Mouse (Mus musculus) lung, postnatal 0 days (tissue): ENCODE measurements around the gene Psme4. TPM values are rescaled to one million over a fixed set of nuclear protein-coding genes. Genes with fewer than 3 reads are reported as not detected.

ENCODE experiments used
- ATAC-seq: fragments of 200-750 bp; cut with Nextera tagmentation; 2 replicates; pipeline ENCODE4 v1.8.0; 2017; ENCODE audit warnings: moderate library complexity
- DNase-seq: peaks from one replicate; pipeline ENCODE4 v3.0.0-alpha.2; 2016; ENCODE audit warnings: low spot score
- H3K27ac ChIP-seq: fragments of 300-500 bp; sonication (generic); 2 replicates; pipeline ENCODE4 v1.5.1; 2014; ENCODE audit warnings: antibody characterized with exemption, mild to moderate bottlenecking, low read length, mixed read lengths
- H3K27me3 ChIP-seq: fragments of 300-500 bp; sonication (generic); replicated peaks from 2 replicates; pipeline ENCODE4 v1.6.1; 2014; ENCODE audit warnings: low read length, mixed read lengths; ENCODE audit not compliant: insufficient read depth
- H3K36me3 ChIP-seq: fragments of 300-500 bp; sonication (generic); 2 replicates; pipeline ENCODE4 v1.6.1; 2014; ENCODE audit warnings: low read length, mixed read lengths; ENCODE audit not compliant: insufficient read depth
- H3K4me1 ChIP-seq: fragments of 300-500 bp; sonication (generic); 2 replicates; pipeline ENCODE4 v1.6.1; 2014; ENCODE audit warnings: antibody characterized with exemption, low read depth, low read length, mixed read lengths; ENCODE audit not compliant: insufficient read depth
- H3K4me2 ChIP-seq: fragments of 300-500 bp; sonication (generic); replicated peaks from 2 replicates; pipeline ENCODE4 v1.6.1; 2014; ENCODE audit warnings: low read depth, mild to moderate bottlenecking, low read length, moderate library complexity, mixed read lengths
- H3K4me3 ChIP-seq: fragments of 300-500 bp; sonication (generic); 2 replicates; pipeline ENCODE4 v1.5.1; 2014; ENCODE audit warnings: low read depth, low read length
- H3K9ac ChIP-seq: fragments of 300-500 bp; sonication (generic); replicated peaks from 2 replicates; pipeline ENCODE4 v1.6.1; 2014; ENCODE audit warnings: low read depth, mild to moderate bottlenecking
- H3K9me3 ChIP-seq: fragments of 300-500 bp; sonication (generic); 2 replicates; pipeline ENCODE4 v1.6.1; 2016; ENCODE audit warnings: low read length, mixed read lengths
- CTCF ChIP-seq: IDR thresholded peaks from 2 replicates; pipeline ENCODE4 v1.5.1; 2016; ENCODE audit warnings: antibody characterized with exemption, mild to moderate bottlenecking
- EP300 ChIP-seq: IDR thresholded peaks from 2 replicates; pipeline ENCODE4 v1.6.1; 2016; ENCODE audit warnings: antibody characterized with exemption, mild to moderate bottlenecking, control low read depth
- whole genome bisulfite sequencing: fragments of 180-500 bp; shearing (Covaris S2); extraction: QIAGEN DNeasy Blood & Tissue Kit; methylation state at CpG from one replicate; pipeline ENCODE4 v1.1.7; 2014; 5-methylcytosine and 5-hydroxymethylcytosine counted together
- polyA plus RNA-seq: library from polyadenylated mRNA; unstranded; fragments of >200 nt; fragmentation: Nextera tagmentation; extraction: Ambion mirVana; gene quantifications from 2 replicates; pipeline ENCODE4 v1.2.1, GENCODE M21; 2015

Gene Psme4
- polyA plus RNA-seq, result 14.3 and 14.6 TPM in 2 replicates

DNA sequence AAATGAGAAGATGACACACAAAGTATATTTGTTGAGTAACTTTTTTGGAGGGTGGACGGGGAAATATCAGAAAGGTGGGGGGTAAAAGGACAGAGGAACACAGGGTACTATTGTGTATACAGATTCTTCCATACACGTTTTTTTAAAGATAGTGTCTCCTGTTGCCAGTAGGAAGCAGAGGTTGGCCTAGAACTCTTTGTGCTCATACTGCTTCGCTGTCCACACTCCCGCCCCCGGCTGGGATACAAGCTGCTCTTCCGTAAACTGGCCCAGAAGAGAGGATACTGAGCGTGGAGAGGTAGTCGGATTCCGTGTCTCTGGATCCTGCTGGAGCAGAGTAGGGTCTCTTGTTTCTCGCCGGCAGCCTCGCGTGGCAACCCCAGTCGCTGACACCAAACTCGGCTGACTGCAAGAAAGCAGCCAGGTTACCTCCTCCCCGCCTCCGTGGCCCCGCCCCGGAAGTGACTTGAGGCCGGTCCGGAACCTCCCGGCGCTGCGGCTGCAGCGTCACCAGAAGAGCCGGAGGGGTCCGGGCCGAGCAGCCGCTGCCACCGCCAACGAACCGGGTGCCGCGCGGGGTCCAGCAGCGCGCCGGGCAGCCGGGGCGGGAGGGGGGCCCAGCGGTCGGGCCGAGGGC, at the start of gene Psme4:
Gene Psme4, plus strand, starts transcription at position 460 of the 637 bp plus-strand sequence.
- DNase-seq (peak; percentile 97), ATAC-seq (peak; percentile 98)
- Histone ChIP-seq H3K9ac (peak within 1 kb of the TSS; percentile 94), H3K9me3 (no peaks in the 10 kb centered on the region), H3K27me3 (no peaks in the 10 kb centered on the region), H3K36me3 (no peaks in the 10 kb centered on the region), H3K4me1 (0 out of 2 replicates have a peak, but pooled peaks cover 4% of the 10 kb centered on the region), H3K27ac (peak within 1 kb of the TSS; percentile 98), H3K4me2 (peak within 1 kb of the TSS; percentile 81), H3K4me3 (peak within 1 kb of the TSS; percentile 96)
- 2% methylated on average over 34 of the region's 43 CpGs for WGBS
- no peak for TF ChIP-seq CTCF
- 0 out of 2 replicates have a peak, but pooled peaks have one; percentile 10 for TF ChIP-seq EP300

GRCm38 (mm10) chr11:30723438-30723837, 48.1 kb upstream of the Psme4 start:
- H3K4me3 ChIP-seq, result no peak overlapping the region
- H3K36me3 ChIP-seq, result no peaks in the 10 kb centered on the region
- TF ChIP-seq EP300, result no peak
- TF ChIP-seq CTCF, result no peak
- ATAC-seq (no peak), DNase-seq (no peak)
- H3K9ac ChIP-seq, result no peak overlapping the region
- WGBS, result 49% methylated on average over 5 of the region's 5 CpGs
- H3K27me3 ChIP-seq, result no peaks in the 10 kb centered on the region
- no peaks in the 10 kb centered on the region for H3K4me1 ChIP-seq
- H3K9me3 ChIP-seq, result no peaks in the 10 kb centered on the region
- no peak overlapping the region for H3K27ac ChIP-seq
- H3K4me2 ChIP-seq, result no peak overlapping the region

DNA sequence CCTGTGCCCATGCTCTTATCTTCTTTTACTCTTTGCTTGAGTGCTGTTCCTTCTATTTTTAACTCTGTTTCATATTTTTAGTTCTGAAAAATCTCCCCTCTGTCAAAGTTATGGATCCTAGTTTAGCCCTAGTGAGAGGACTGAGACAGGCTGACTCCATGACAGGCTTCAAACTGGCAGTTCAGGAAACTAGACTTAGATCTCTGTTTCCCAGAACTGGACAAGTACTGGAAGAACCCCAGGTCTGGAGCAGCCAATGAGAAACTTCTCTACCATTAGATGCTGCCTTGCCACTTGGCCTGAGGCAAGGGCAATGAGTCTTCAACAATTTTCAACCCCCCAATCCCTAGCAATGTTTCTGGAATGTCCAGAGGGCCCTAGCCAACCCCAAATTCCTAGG, 40.8 kb upstream of the Psme4 start:
- Histone ChIP-seq H3K4me1 (no peaks in the 10 kb centered on the region), H3K36me3 (no peaks in the 10 kb centered on the region), H3K4me2 (no peak overlapping the region), H3K9me3 (no peaks in the 10 kb centered on the region), H3K4me3 (no peak overlapping the region), H3K27ac (no peak overlapping the region), H3K9ac (no peak overlapping the region), H3K27me3 (no peaks in the 10 kb centered on the region)
- ATAC-seq (no peak), DNase-seq (no peak)
- no peak for TF ChIP-seq CTCF
- TF ChIP-seq EP300, result no peak

DNA sequence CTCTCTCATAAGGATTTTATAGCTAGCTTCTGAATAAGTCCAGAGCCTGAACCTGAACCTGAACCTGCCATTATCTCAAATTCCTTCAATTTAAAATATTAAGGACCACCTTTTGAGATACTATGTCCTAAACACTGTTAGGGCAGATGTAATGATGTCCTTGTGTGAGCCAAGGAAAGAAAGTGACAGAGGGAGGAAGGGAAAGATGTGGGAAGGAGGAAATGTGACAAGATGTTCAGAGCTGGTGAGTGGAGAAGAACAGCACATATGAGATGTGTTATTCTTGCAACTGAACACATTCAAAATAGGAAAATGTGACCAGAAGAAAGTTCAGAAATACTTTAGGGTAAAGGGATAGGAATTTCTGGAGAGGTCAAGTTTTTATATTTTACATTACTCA, 38.1 kb upstream of the Psme4 start:
- no peak for ATAC-seq
- no peak for TF ChIP-seq EP300
- no peak for TF ChIP-seq CTCF
- no peak overlapping the region for H3K4me2 ChIP-seq
- DNase-seq, result no peak
- H3K27me3 ChIP-seq, result no peaks in the 10 kb centered on the region
- no peak overlapping the region for H3K4me3 ChIP-seq
- no peak overlapping the region for H3K9ac ChIP-seq
- no peaks in the 10 kb centered on the region for H3K4me1 ChIP-seq
- no peaks in the 10 kb centered on the region for H3K36me3 ChIP-seq
- H3K27ac ChIP-seq, result no peak overlapping the region
- H3K9me3 ChIP-seq, result no peaks in the 10 kb centered on the region

DNA sequence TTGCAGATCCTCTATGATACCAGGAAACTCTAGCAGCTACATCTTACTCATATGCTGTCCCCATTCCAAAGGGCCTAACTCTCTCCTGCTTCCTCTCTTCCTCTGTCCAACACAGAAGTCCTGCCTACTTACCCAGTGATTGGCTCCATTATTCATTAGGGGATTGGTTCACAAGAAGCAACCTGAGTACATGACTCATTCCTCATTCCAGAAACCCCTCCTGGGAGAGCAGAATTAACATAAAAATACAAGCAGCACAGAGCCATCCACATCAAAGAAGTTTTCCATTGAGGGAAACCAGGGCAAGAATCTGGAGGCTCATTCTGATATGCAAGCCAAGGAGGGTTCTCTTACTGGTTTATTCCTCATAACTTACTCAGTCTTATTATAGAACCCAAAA, 27.5 kb upstream of the Psme4 start:
- ATAC-seq, result no peak
- Histone ChIP-seq H3K36me3 (no peaks in the 10 kb centered on the region), H3K4me2 (no peak overlapping the region), H3K4me1 (no peaks in the 10 kb centered on the region), H3K27me3 (no peaks in the 10 kb centered on the region), H3K27ac (no peak overlapping the region), H3K4me3 (no peak overlapping the region), H3K9ac (no peak overlapping the region), H3K9me3 (no peaks in the 10 kb centered on the region)
- TF ChIP-seq CTCF (no peak), EP300 (no peak)
- DNase-seq, result no peak

DNA sequence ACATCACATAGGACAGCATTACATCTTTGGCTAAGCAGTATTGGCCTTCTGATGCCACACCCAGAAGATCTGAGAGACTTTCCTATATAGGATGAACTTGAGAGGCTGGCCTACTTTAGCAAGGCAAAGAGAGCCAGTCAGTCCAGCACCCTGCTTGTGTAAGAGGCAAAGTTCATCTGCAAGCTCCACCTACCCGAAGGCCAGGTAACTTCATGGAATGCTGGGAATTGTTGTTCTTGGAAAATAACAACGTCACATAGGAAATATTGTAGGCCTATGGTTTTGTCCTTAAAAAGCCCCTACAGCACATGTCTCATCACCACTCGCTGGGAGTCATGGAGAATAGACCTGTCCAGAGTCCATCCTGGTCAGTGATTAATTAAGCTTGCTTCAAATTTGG, 22.6 kb upstream of the Psme4 start:
- Histone ChIP-seq H3K4me1 (no peaks in the 10 kb centered on the region), H3K9ac (no peak overlapping the region), H3K36me3 (no peaks in the 10 kb centered on the region), H3K4me2 (no peak overlapping the region), H3K9me3 (no peaks in the 10 kb centered on the region), H3K27me3 (no peaks in the 10 kb centered on the region), H3K4me3 (no peak overlapping the region), H3K27ac (no peak overlapping the region)
- TF ChIP-seq CTCF (no peak), EP300 (no peak)
- ATAC-seq, result no peak
- WGBS, result 90% methylated on average over 3 of the region's 3 CpGs
- DNase-seq, result no peak

- H3K27ac ChIP-seq, result no peak overlapping the region
- WGBS, result 61% methylated on average over 3 of the region's 3 CpGs
Measured at GRCm38 (mm10) chr11:30749587-30749986, 21.9 kb upstream of the Psme4 start.

More at GRCm38 (mm10) chr11:30749587-30749986, 21.9 kb upstream of the Psme4 start:
- ATAC-seq (no peak), DNase-seq (no peak)
- Histone ChIP-seq H3K4me1 (no peaks in the 10 kb centered on the region), H3K9me3 (no peaks in the 10 kb centered on the region), H3K4me3 (no peak overlapping the region), H3K4me2 (no peak overlapping the region), H3K9ac (no peak overlapping the region), H3K27me3 (no peaks in the 10 kb centered on the region), H3K36me3 (no peaks in the 10 kb centered on the region)
- no peak for TF ChIP-seq CTCF
- no peak for TF ChIP-seq EP300
